Mouse (Mus musculus): Measurements from ENCODE around the gene Kcnj13.

DNA sequence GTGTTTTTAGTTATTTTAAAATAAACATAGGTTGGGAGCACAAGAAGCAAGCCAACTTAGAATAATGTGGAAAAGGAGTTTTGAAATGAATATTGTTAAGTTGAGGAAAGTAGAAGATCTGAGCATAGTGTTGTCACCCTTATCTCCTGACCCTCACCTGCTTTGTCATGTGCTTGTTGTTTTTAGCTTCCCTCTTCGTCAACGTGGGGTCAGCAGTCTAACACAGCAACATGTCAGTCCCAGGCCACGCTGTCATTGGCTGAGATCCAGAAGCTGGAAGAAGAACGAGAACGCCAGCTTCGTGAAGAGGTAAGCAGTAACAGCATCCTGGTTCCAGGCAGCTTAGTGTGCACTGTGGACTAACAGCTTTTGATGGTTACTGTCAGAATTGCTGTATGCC is 42.1 kb upstream of the Kcnj13 start:
- TF ChIP-seq POLR2A (IDR thresholded peaks at IDR 0.05; ENCODE audit: borderline replicate concordance, extremely low read depth, low read depth, low read length) (no peak), CTCF (IDR thresholded peaks at IDR 0.05; ENCODE audit: insufficient read depth, low read length) (no peak)
